8 mouse cellular contexts compared by ENCODE assay signal in genomic region chr6:30546571-30547273, GRCm38 (mm10). TPM values are rescaled to one million over a fixed set of nuclear protein-coding genes. Genes with fewer than 3 reads are reported as not detected.
DNase-seq lines count a peak whose midpoint lies in the region; ATAC-seq lines count a peak whose summit lies in the region.

No protein-coding gene starts in this region.

- H3K4me1 ChIP-seq in forebrain, embryonic 14.5 days (ENCODE audit: control insufficient read depth, insufficient read depth, low read length), result peaks cover 27% of the 10 kb centered on the region
- peaks cover 99% of the 10 kb centered on the region for H3K4me1 ChIP-seq in limb, embryonic 10.5 days
- H3K4me1 ChIP-seq in midbrain, embryonic 13.5 days (replicated peaks), result peaks cover 60% of the 10 kb centered on the region

- H3K36me3 ChIP-seq in forebrain, embryonic 14.5 days (ENCODE audit: control insufficient read depth, insufficient read depth, low read length), result no peaks in the 10 kb centered on the region
- peaks cover 11% of the 10 kb centered on the region for H3K36me3 ChIP-seq in limb, embryonic 10.5 days
- no peaks in the 10 kb centered on the region for H3K36me3 ChIP-seq in midbrain, embryonic 13.5 days

- H3K4me3 ChIP-seq in forebrain, embryonic 14.5 days (ENCODE audit: low read depth, low read length), result peak overlapping the region; percentile 15
- H3K4me3 ChIP-seq in limb, embryonic 10.5 days, result peak overlapping the region; percentile 47
- H3K4me3 ChIP-seq in midbrain, embryonic 13.5 days (replicated peaks), result peak overlapping the region; percentile 24

- peak overlapping the region; percentile 46 for H3K9ac ChIP-seq in forebrain, embryonic 14.5 days (ENCODE audit: low read length)
- peak overlapping the region; percentile 63 for H3K9ac ChIP-seq in midbrain, embryonic 13.5 days (replicated peaks)

- peak overlapping the region; percentile 44 for H3K4me2 ChIP-seq in forebrain, embryonic 14.5 days (ENCODE audit: low read length)
- peak overlapping the region; percentile 54 for H3K4me2 ChIP-seq in midbrain, embryonic 13.5 days (replicated peaks)

- peak; percentile 56 for DNase-seq in adrenal gland, adult 2 months
- no peak for DNase-seq in adrenal gland, adult 18-20 months (ENCODE audit: low spot score in 2 of 2)
- DNase-seq in urinary bladder, postnatal 25 days (ENCODE audit: low spot score), result peak; percentile 10
- DNase-seq in urinary bladder, adult 18-20 months (ENCODE audit: low spot score in 2 of 2), result no peak
- peak; percentile 82 for DNase-seq in forebrain, embryonic 14.5 days (ENCODE audit: low spot score)
- DNase-seq in limb, embryonic 10.5 days (ENCODE audit: low spot score), result no peak
- peak; percentile 34 for DNase-seq in thymus, postnatal 4 days

- ATAC-seq in forebrain, embryonic 14.5 days, result peak; percentile 69
- ATAC-seq in midbrain, embryonic 13.5 days, result peak; percentile 74

- H3K27ac ChIP-seq in forebrain, embryonic 14.5 days (ENCODE audit: low read depth, low read length), result peak overlapping the region; percentile 89
- H3K27ac ChIP-seq in limb, embryonic 10.5 days, result peak overlapping the region; percentile 96
- peak overlapping the region; percentile 92 for H3K27ac ChIP-seq in midbrain, embryonic 13.5 days

- H3K9me3 ChIP-seq in forebrain, embryonic 14.5 days (replicated peaks; ENCODE audit: control insufficient read depth, low read length), result no peaks in the 10 kb centered on the region
- no peaks in the 10 kb centered on the region for H3K9me3 ChIP-seq in limb, embryonic 10.5 days (replicated peaks)
- H3K9me3 ChIP-seq in midbrain, embryonic 13.5 days, result no peaks in the 10 kb centered on the region

- H3K27me3 ChIP-seq in forebrain, embryonic 14.5 days (replicated peaks; ENCODE audit: control insufficient read depth, insufficient read depth, low read length), result no peaks in the 10 kb centered on the region
- no peaks in the 10 kb centered on the region for H3K27me3 ChIP-seq in limb, embryonic 10.5 days (ENCODE audit: low read depth, poor library complexity, severe bottlenecking)
- no peaks in the 10 kb centered on the region for H3K27me3 ChIP-seq in midbrain, embryonic 13.5 days

- 6% methylated on average over 17 of the region's 17 CpGs for WGBS in forebrain, embryonic 14.5 days
- 10% methylated on average over 17 of the region's 17 CpGs for WGBS in limb, embryonic 10.5 days
- 7% methylated on average over 17 of the region's 17 CpGs for WGBS in midbrain, embryonic 13.5 days

RNA-seq across cellular contexts. Expression of gene Cpa2, which starts 5.3 kb away (rescaled TPM):
- under 1 TPM; 0.69 to 0.98 TPM for total RNA-seq in adrenal gland, adult 2 months (2021)
- 0.10 TPM in 1 of 2 replicates, not detected in the other for polyA plus RNA-seq in adrenal gland, adult 2 months (2012; rRNA removed)
- total RNA-seq in adrenal gland, adult 18-20 months (2021), result under 1 TPM; 0.43 to 0.74 TPM
- 4.5 and 5.4 TPM in 2 replicates for polyA plus RNA-seq in forebrain, embryonic 14.5 days (2014; fragmentation: Nextera tagmentation; extraction: Ambion mirVana)
- polyA plus RNA-seq in limb, embryonic 10.5 days (2016; fragmentation: Nextera tagmentation; extraction: Ambion mirVana), result 109 and 110 TPM in 2 replicates
- 7.1 and 8.5 TPM in 2 replicates for polyA plus RNA-seq in midbrain, embryonic 13.5 days (2015; fragmentation: Nextera tagmentation; extraction: Ambion mirVana)

RNA-seq across cellular contexts. Expression of gene Cpa4, which starts 21.4 kb away (rescaled TPM):
- 1 to 10 TPM; 1.6 to 2.1 TPM for total RNA-seq in adrenal gland, adult 2 months (2021)
- 0.94 and 1.1 TPM in 2 replicates for polyA plus RNA-seq in adrenal gland, adult 2 months (2012; rRNA removed)
- 1 to 10 TPM; 1.4 to 1.7 TPM for total RNA-seq in adrenal gland, adult 18-20 months (2021)
- polyA plus RNA-seq in forebrain, embryonic 14.5 days (2014; fragmentation: Nextera tagmentation; extraction: Ambion mirVana), result 2.3 and 2.8 TPM in 2 replicates
- 1.1 and 1.4 TPM in 2 replicates for polyA plus RNA-seq in limb, embryonic 10.5 days (2016; fragmentation: Nextera tagmentation; extraction: Ambion mirVana)
- polyA plus RNA-seq in midbrain, embryonic 13.5 days (2015; fragmentation: Nextera tagmentation; extraction: Ambion mirVana), result 2.4 and 2.5 TPM in 2 replicates

RNA-seq across cellular contexts. Expression of gene Ssmem1, which starts 37.1 kb away (rescaled TPM):
- total RNA-seq in adrenal gland, adult 2 months (2021), result under 1 TPM in 1 of 2 experiments, not detected in 1; 0.28 TPM
- polyA plus RNA-seq in adrenal gland, adult 2 months (2012; rRNA removed), result not detected in 2 replicates
- under 1 TPM in 1 of 2 experiments, not detected in 1; 0.22 TPM for total RNA-seq in adrenal gland, adult 18-20 months (2021)
- 0.16 and 0.20 TPM in 2 replicates for polyA plus RNA-seq in forebrain, embryonic 14.5 days (2014; fragmentation: Nextera tagmentation; extraction: Ambion mirVana)
- 0.38 and 0.59 TPM in 2 replicates for polyA plus RNA-seq in limb, embryonic 10.5 days (2016; fragmentation: Nextera tagmentation; extraction: Ambion mirVana)
- 0.31 TPM in 1 of 2 replicates, not detected in the other for polyA plus RNA-seq in midbrain, embryonic 13.5 days (2015; fragmentation: Nextera tagmentation; extraction: Ambion mirVana)

RNA-seq across cellular contexts. Expression of gene Tmem209, which starts 37.1 kb away (rescaled TPM):
- total RNA-seq in adrenal gland, adult 2 months (2021), result 10 to 100 TPM; 24.2 to 28.0 TPM
- polyA plus RNA-seq in adrenal gland, adult 2 months (2012; rRNA removed), result 32.8 and 43.3 TPM in 2 replicates
- total RNA-seq in adrenal gland, adult 18-20 months (2021), result 10 to 100 TPM; 15.3 to 19.5 TPM
- 37.8 and 44.5 TPM in 2 replicates for polyA plus RNA-seq in forebrain, embryonic 14.5 days (2014; fragmentation: Nextera tagmentation; extraction: Ambion mirVana)
- polyA plus RNA-seq in limb, embryonic 10.5 days (2016; fragmentation: Nextera tagmentation; extraction: Ambion mirVana), result 45.7 and 51.6 TPM in 2 replicates
- polyA plus RNA-seq in midbrain, embryonic 13.5 days (2015; fragmentation: Nextera tagmentation; extraction: Ambion mirVana), result 42.0 and 42.1 TPM in 2 replicates

Comparison
In these comparisons a context has a peak if more than half of its experiments do, and no peak if none do; other contexts are left out.
1. DNase-seq: peak in adrenal gland, adult 2 months (single experiment), urinary bladder, postnatal 25 days (single experiment), forebrain, embryonic 14.5 days (single experiment) and thymus, postnatal 4 days (single experiment); none in adrenal gland, adult 18-20 months (0 of 2), urinary bladder, adult 18-20 months (0 of 2) and limb, embryonic 10.5 days (single experiment).
2. RNA of gene Cpa2, which starts 5.3 kb away (polyA plus RNA-seq): 109 to 110 TPM in limb, embryonic 10.5 days; 7.1 to 8.5 TPM in midbrain, embryonic 13.5 days, 4.5 to 5.4 TPM in forebrain, embryonic 14.5 days and 0.10 TPM in adrenal gland, adult 2 months; every median in the first group is over 10 times any median in the second.
3. Peak in every context shown above with its lines, with median percentiles within 50 percentile points of each other: H3K27ac ChIP-seq and H3K4me3 ChIP-seq.